Mouse (Mus musculus) CD4-positive, CD25-positive, alpha-beta regulatory T cell (primary cell): Measurements from ENCODE around the gene Arid5b. TPM values are rescaled to one million over a fixed set of nuclear protein-coding genes. Genes with fewer than 3 reads are reported as not detected.

Experiments used
- polyA plus RNA-seq: library from polyadenylated mRNA; unstranded; fragments of 100-300 nt; shearing (Covaris generic); gene quantifications from one replicate; pipeline ENCODE4 v1.2.1, GENCODE M21; 2017

Gene Arid5b
- 67.9 TPM for polyA plus RNA-seq

GRCm38 (mm10) chr10:68278632-68279361, at the start of gene Arid5b:
TSS of gene Arid5b (minus strand) at chr10:68278740.

